Mouse (Mus musculus) forebrain, postnatal 0 days (tissue): ENCODE results near the gene Unc119. TPM values are rescaled to one million over a fixed set of nuclear protein-coding genes. Genes with fewer than 3 reads are reported as not detected.
A peak's percentile ranks its signal among the peaks of the same experiment; 100 is the strongest.

Experiments
- ATAC-seq: fragments of 200-750 bp; cut with Nextera tagmentation; 2 replicates; pipeline ENCODE4 v1.8.0; 2017; ENCODE audit warnings: mild to moderate bottlenecking, moderate library complexity
- DNase-seq: peaks from one replicate; pipeline ENCODE4 v3.0.0-alpha.2; 2015
- H3K27ac ChIP-seq: fragments of 300-500 bp; sonication (generic); 2 replicates; pipeline ENCODE4 v1.5.1; 2014; ENCODE audit warnings: low read depth, mild to moderate bottlenecking, antibody characterized with exemption, low read length, moderate library complexity, mixed read lengths
- H3K27me3 ChIP-seq: fragments of 300-500 bp; sonication (generic); 2 replicates; pipeline ENCODE4 v1.6.1; 2014; ENCODE audit warnings: mild to moderate bottlenecking, low read length, mixed read lengths; ENCODE audit not compliant: insufficient read depth
- H3K36me3 ChIP-seq: fragments of 300-500 bp; sonication (generic); 2 replicates; pipeline ENCODE4 v1.6.1; 2014; ENCODE audit warnings: mild to moderate bottlenecking, moderate library complexity; ENCODE audit not compliant: insufficient read depth
- H3K4me1 ChIP-seq: fragments of 300-500 bp; sonication (generic); 2 replicates; pipeline ENCODE4 v1.6.1; 2014; ENCODE audit warnings: antibody characterized with exemption; ENCODE audit not compliant: insufficient read depth
- H3K4me2 ChIP-seq: fragments of 300-500 bp; sonication (generic); 2 replicates; pipeline ENCODE4 v1.6.1; 2014; ENCODE audit warnings: low read depth, mild to moderate bottlenecking, moderate library complexity
- H3K4me3 ChIP-seq: fragments of 300-500 bp; sonication (generic); 2 replicates; pipeline ENCODE4 v1.5.1; 2014; ENCODE audit warnings: low read depth, low read length, mixed read lengths
- H3K9ac ChIP-seq: fragments of 300-500 bp; sonication (generic); 2 replicates; pipeline ENCODE4 v1.6.1; 2014; ENCODE audit warnings: mild to moderate bottlenecking
- H3K9me3 ChIP-seq: fragments of 300-500 bp; sonication (generic); 2 replicates; pipeline ENCODE4 v1.6.1; 2016; ENCODE audit warnings: low read length
- CTCF ChIP-seq: sonication (generic); IDR thresholded peaks from 2 replicates; pipeline ENCODE4 v1.5.1; 2016; ENCODE audit warnings: antibody characterized with exemption, control low read depth, low read depth
- WGBS: fragments of 180-500 bp; shearing (Covaris S2); extraction: QIAGEN DNeasy Blood & Tissue Kit; methylation state at CpG from one replicate; pipeline ENCODE4 v1.1.7; 2014; 5-methylcytosine and 5-hydroxymethylcytosine counted together
- polyA plus RNA-seq: library from polyadenylated mRNA; unstranded; fragments of >200 nt; fragmentation: Nextera tagmentation; extraction: Ambion mirVana; gene quantifications from 2 replicates; pipeline ENCODE4 v1.2.1, GENCODE M21; 2015
- total RNA-seq: library from RNA; depleted of rRNA; stranded (reverse); fragments of >200 nt; gene quantifications from 2 replicates; pipeline ENCODE4 v1.2.3, GENCODE M21; 2014

The Unc119 gene
- total and polyA plus RNA-seq, 2 experiments from 2014 or later = 72.2 to 86.5 TPM

DNA sequence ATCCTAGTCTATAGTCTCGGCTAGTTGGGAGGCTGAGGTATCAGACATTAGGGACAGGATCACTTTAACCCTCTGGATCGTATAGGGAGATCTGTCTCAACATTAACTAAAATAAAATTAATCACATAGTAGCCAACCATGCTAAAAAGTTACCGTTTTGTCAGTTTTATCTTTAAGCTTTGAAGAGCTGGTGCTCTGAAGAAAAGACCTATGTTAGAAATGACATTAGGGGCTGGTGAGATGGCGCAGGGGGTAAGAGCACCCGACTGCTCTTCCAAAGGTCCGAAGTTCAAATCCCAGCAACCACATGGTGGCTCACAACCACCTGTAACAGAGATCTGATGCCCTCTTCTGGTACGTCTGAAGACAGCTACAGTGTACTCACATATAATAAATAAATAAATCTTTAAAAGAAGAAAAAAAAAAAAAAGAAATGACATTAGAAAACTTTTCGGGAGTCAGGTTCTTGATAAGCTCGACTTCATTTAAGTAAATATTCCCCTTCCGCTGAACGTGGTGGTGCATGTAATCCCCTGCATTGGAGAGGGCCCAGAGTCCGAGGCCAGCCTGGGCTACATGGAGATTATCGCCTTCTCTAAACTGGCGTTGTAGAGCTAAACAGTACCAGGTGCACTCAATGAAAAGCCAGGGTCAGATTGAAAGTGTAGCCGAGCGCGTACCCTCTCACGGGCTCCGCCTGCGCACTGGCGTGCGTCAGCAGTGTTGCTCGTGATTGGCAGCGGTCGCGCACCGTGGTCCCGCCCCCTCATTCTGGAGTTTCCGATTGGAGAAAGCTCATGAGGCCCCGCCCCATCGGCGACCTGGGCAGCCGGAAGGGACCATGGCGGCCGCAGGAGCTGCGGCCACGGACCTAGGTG is 15.4 kb upstream of the Unc119 start, which contains the start of gene Pigs:
TSS of gene Pigs (plus strand) at position 782 of the 878 bp plus-strand sequence.
- TF ChIP-seq CTCF = peak; percentile 34; the same call in 1 of the 2 replicates
- 15% methylated on average over 37 of the region's 37 CpGs for WGBS
- Histone ChIP-seq H3K36me3 (0 out of 2 replicates have a peak, but pooled peaks cover 1% of the 10 kb centered on the region), H3K9ac (peak within 1 kb of the TSS; percentile 81), H3K4me2 (peak within 1 kb of the TSS; percentile 66), H3K27ac (0 out of 2 replicates have a peak within 1 kb of the TSS, but pooled peaks have one; percentile 50), H3K4me1 (no peaks in the 10 kb centered on the region), H3K27me3 (no peaks in the 10 kb centered on the region), H3K4me3 (peak within 1 kb of the TSS; percentile 88), H3K9me3 (no peaks in the 10 kb centered on the region)
- DNase-seq (peak; percentile 94), ATAC-seq (peak; percentile 98)

DNA sequence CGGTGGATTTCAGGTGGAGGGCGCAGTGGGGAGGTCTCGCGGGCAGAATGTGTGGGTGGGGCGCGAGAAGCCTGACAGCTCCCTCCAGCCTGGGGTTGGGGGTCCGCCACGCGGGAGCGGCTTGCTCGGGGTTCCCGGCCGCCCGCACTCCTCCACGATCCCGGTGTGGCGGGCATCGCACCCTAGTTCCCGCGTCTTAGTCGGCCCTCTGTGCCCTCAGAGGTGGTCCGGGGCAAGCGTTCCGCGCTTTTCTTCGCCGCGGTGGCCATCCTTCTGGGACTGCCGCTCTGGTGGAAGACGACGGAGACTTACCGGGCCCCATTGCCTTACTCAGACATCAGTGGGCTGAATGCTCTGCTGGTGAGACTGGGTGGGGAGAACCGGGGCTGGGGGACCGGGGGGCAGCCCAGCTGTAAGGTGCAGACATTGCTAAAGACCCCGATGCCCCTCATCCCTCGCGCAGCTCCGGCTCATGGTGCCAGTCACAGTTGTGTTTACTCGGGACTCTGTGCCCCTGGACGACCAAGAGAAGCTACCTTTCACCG is 14.7 kb upstream of the Unc119 start:
- Histone ChIP-seq H3K4me2 (peak overlapping the region; percentile 66), H3K27ac (0 out of 2 replicates have a peak overlapping the region, but pooled peaks have one; percentile 50), H3K4me3 (peak overlapping the region; percentile 88), H3K4me1 (no peaks in the 10 kb centered on the region), H3K9me3 (no peaks in the 10 kb centered on the region), H3K9ac (peak overlapping the region; percentile 81), H3K36me3 (peaks cover 9% of the 10 kb centered on the region), H3K27me3 (no peaks in the 10 kb centered on the region)
- peak; percentile 67 for ATAC-seq
- DNase-seq = no peak
- WGBS = under 1% methylated on average over 41 of the region's 41 CpGs
- no peak for TF ChIP-seq CTCF

DNA sequence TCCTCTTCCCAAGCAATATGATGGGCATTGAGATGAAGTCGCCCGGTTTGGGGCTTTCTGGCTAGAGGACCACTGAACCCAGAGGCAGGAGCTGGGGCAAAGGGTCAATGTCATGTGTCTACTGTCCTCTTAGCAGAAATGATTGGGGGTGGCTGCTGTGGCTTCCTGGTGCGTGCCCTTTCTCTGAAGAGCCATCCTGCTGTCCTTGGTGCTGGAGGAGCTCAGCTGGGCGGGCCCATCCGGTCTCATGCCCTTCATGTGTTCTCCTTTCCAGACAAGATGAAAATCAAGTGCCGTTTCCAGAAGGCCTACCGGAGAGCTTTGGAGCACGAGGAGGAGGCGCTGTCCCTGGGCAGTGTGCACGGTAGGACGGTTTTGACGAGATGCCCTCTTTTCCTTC is 10.6 kb upstream of the Unc119 start:
- no peak overlapping the region for H3K27ac ChIP-seq
- no peak overlapping the region for H3K9ac ChIP-seq
- no peaks in the 10 kb centered on the region for H3K9me3 ChIP-seq
- H3K27me3 ChIP-seq = no peaks in the 10 kb centered on the region
- no peak for DNase-seq
- WGBS = 97% methylated on average over 12 of the region's 12 CpGs
- peaks cover 40% of the 10 kb centered on the region for H3K36me3 ChIP-seq
- no peak overlapping the region for H3K4me3 ChIP-seq
- H3K4me2 ChIP-seq = no peak overlapping the region
- no peak for ATAC-seq
- no peak for TF ChIP-seq CTCF
- no peaks in the 10 kb centered on the region for H3K4me1 ChIP-seq

DNA sequence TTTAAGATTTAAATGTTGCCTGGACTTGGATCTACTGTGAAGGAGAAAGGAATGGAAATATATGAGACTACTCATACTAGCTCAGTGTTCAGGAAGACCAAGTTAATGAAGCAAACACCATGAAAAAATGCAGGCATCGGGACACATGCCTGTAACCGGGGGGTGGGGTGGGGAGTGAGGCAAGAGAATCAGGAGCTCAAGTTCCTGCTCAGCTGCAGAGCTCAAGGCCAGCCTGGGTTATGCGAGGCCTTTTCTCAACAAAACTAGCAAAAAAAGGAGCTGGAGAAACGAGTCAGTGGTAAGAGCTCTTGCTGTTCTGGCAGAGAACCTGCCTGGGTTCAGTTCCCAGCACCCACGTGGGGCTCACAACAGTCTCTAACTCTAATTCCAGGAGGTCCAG is 9.3 kb upstream of the Unc119 start:
- no peak overlapping the region for H3K4me3 ChIP-seq
- H3K4me1 ChIP-seq = no peaks in the 10 kb centered on the region
- H3K9ac ChIP-seq = no peak overlapping the region
- no peak overlapping the region for H3K27ac ChIP-seq
- WGBS = 98% methylated on average over 5 of the region's 5 CpGs
- no peaks in the 10 kb centered on the region for H3K9me3 ChIP-seq
- H3K4me2 ChIP-seq = no peak overlapping the region
- TF ChIP-seq CTCF = no peak
- DNase-seq (no peak), ATAC-seq (no peak)
- H3K36me3 ChIP-seq = peaks cover 46% of the 10 kb centered on the region
- no peaks in the 10 kb centered on the region for H3K27me3 ChIP-seq

DNA sequence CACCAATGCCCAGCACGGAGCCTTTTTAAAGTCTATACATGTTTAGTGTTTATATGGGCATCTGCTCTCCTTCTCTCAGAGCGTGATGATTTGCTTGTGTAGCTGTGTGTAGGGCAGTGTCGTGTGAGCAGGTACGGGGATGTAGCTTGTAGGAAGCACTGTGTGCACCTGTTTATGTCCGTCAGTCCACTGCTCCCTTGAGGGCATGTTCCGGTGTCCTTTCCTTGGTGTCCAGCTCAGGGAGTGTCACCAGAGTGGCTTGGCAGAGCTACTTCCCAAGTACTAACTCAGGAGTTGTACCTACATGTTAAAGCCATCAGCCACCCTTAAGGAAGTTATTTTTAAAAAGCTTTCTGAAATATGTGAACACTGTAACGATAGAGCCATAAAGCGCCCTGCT is 6.2 kb upstream of the Unc119 start:
- H3K27ac ChIP-seq = no peak overlapping the region
- ATAC-seq (no peak), DNase-seq (no peak)
- H3K36me3 ChIP-seq = peaks cover 61% of the 10 kb centered on the region
- H3K4me2 ChIP-seq = no peak overlapping the region
- no peak overlapping the region for H3K9ac ChIP-seq
- H3K9me3 ChIP-seq = no peaks in the 10 kb centered on the region
- WGBS = 96% methylated on average over 8 of the region's 8 CpGs
- no peak overlapping the region for H3K4me3 ChIP-seq
- H3K27me3 ChIP-seq = no peaks in the 10 kb centered on the region
- TF ChIP-seq CTCF = no peak
- no peaks in the 10 kb centered on the region for H3K4me1 ChIP-seq

DNA sequence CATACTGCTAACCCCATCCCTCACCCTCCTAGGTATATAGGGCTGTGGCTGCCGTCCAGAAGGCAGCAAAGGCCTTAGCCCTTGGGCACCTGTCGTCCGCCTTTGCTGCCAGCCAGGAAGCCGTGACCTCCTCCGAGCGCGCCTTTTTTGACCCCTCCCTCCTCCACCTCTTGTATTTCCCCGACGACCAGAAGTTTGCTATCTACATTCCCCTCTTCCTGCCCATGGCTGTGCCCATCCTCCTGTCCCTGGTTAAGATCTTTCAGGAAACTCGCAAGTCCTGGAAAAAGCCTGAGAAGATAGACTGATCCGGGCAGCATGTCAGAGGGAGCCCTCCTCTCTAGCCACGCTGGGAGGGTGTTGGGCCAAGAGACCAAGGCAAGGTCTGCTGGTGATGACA is 1.6 kb upstream of the Unc119 start:
- no peak overlapping the region for H3K27ac ChIP-seq
- H3K4me3 ChIP-seq = no peak overlapping the region
- H3K27me3 ChIP-seq = no peaks in the 10 kb centered on the region
- H3K9ac ChIP-seq = no peak overlapping the region
- no peaks in the 10 kb centered on the region for H3K9me3 ChIP-seq
- peaks cover 29% of the 10 kb centered on the region for H3K36me3 ChIP-seq
- H3K4me2 ChIP-seq = no peak overlapping the region
- DNase-seq (no peak), ATAC-seq (no peak)
- no peak for TF ChIP-seq CTCF
- no peaks in the 10 kb centered on the region for H3K4me1 ChIP-seq
- WGBS = 87% methylated on average over 12 of the region's 12 CpGs

DNA sequence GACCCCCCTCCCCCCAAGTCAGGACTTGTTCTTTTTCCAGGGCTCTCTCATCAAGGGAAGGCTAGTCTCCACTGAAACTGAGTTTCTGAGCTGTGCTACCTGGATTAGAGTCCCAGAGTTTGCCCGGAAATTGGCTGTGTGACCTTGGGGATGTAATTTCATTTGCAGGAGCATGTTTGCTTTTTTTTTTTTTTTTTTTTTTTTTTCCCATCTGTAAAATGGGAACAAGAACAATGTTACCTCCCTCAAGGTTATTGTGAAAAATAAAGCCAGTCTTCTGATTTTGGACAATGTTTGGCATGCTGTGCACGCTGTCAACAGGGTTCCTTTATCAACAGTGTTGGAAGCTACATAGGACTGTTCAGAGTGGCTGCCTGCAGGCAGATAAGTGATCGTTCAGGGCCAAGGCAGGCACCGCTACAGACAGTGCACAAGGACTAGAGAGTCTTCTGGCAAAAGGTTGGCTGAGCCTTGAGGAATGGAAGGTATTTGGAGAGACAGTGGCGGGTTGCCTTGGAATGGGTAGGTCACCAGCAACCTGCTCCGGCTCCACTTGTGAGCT is 1.1 kb downstream of the Unc119 start:
- Histone ChIP-seq H3K27ac (peak overlapping the region; percentile 85; the same call in 1 of the 2 replicates), H3K27me3 (no peaks in the 10 kb centered on the region)
- ATAC-seq = no peak

More for the DNA sequence above, 1.1 kb downstream of the Unc119 start:
- Histone ChIP-seq H3K9me3 (no peaks in the 10 kb centered on the region), H3K9ac (peak overlapping the region; percentile 92), H3K4me2 (peak overlapping the region; percentile 63), H3K4me3 (peak overlapping the region; percentile 83), H3K4me1 (no peaks in the 10 kb centered on the region), H3K36me3 (peaks cover 22% of the 10 kb centered on the region)
- DNase-seq = no peak
- WGBS = 77% methylated on average over 6 of the region's 6 CpGs
- TF ChIP-seq CTCF = no peak
